Mouse (Mus musculus) kidney, postnatal 36 days (tissue): ENCODE results near the gene P2rx5.
A peak's percentile ranks its signal among the peaks of the same experiment; 100 is the strongest.

Experiments used
- DNase-seq, 2 experiments: peaks; one replicate each; pipeline ENCODE4 v3.0.0; 2021 to 2022; ENCODE audit warnings: mixed read lengths in 2 of 2

P2rx5 gene

GRCm38 (mm10) chr11:73176186-73176585 lies 16.0 kb downstream of the P2rx5 start:
- no peak for DNase-seq

GRCm38 (mm10) chr11:73176608-73177508 lies 16.6 kb downstream of the P2rx5 start, which contains the start of the genes Emc6 and Tax1bp3:
Gene Emc6, minus strand, starts transcription at chr11:73177037.
Gene Tax1bp3, plus strand, starts transcription at chr11:73177083.
- DNase-seq = peak; percentile 98

- peak; percentile 86 to 90 for DNase-seq
Measured at GRCm38 (mm10) chr11:73177509-73177875, 17.3 kb downstream of the P2rx5 start.

DNA sequence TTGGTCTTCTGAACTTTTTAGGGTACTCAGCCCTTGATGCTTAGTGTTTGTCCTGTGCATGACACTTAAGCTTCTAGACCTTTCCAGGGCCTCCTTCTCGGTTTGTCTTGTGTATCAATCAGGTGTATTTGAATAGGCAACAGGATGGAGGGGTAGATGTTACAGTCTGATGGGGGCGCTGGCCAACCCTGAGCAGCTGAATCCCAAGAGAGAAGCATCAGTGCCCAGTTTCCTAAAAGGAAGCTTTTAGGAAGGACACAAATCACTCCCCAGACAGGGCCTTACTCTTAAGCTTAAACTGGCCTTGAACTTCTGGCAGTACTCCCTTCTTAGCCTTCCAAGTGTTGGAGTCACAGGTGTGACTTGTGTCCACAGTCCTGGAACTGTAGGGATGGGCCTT lies 17.7 kb downstream of the P2rx5 start:
- DNase-seq = peak; percentile 26 to 34

DNA sequence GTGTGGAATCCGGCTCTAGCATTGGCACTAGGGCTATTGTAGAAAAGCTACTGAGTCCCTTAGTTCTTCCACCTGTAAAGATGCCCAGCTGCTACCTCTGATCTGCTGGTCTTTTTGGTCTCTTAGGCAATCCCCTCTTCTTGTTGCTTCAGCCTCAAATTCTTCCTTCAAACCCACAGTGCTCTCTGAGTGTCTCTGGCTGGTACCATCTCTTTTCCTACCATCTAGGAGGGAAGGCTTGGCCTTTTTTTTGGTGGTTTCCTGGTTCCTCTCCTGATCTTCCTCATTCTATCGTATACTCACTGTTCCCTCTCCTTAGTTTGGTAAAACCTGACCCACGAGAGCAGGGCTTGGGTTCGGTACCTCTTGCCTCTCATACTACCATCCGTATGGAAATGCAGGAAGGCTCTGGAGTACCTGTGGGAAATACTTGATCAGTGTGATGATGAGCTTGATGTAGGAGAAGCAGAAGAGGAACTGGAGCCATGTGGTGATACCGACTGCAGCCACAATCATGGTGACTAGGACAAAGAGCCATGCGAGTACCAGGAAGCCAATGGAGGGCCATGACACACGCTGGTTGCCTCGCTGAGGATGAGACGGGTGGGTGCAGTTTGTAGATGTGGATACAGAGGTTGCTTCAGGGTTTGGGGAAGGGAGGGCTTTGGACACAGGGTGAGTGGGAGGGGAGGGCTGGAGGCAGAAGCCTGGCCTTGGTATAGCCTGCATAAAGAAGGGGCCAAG lies 25.8 kb downstream of the P2rx5 start:
- DNase-seq = no peak

GRCm38 (mm10) chr11:73187231-73187630 lies 27.0 kb downstream of the P2rx5 start:
- DNase-seq = peak; percentile 62 to 66

- no peak for DNase-seq
Measured at GRCm38 (mm10) chr11:73193047-73193446, 32.8 kb downstream of the P2rx5 start.

GRCm38 (mm10) chr11:73194444-73194843 lies 34.2 kb downstream of the P2rx5 start:
- no peak for DNase-seq

DNA sequence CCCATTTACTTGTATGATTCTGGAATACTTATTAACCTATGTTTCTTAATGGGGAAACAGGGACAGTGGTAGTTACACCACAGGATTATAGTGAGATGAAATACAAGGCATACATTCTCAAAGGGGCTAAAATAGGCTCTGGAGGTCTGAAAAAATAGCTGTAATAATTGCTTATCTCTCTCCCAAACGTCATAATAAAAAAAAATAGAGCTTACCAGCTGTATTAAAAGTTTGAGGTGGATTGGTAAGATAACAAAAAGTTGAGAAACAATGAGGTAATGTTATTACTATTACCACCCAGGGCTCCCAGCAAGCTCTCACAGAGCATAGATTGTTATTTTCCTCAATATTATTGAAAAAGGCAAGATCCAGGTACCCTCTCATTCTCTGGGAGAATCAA lies 38.0 kb downstream of the P2rx5 start:
- DNase-seq = no peak

GRCm38 (mm10) chr11:73198603-73199229 lies 38.5 kb downstream of the P2rx5 start, which contains the start of gene Ctns:
Gene Ctns, minus strand, starts transcription at chr11:73199042.
- peak; percentile 86 to 92 for DNase-seq

- peak; percentile 96 to 98 for DNase-seq
Measured at GRCm38 (mm10) chr11:73199230-73199712, 39.0 kb downstream of the P2rx5 start, which contains the start of gene Shpk. Gene Shpk, plus strand, starts transcription at chr11:73199460.

- peak; percentile 53 to 58 for DNase-seq
Measured at GRCm38 (mm10) chr11:73199879-73200278, 39.7 kb downstream of the P2rx5 start.

DNA sequence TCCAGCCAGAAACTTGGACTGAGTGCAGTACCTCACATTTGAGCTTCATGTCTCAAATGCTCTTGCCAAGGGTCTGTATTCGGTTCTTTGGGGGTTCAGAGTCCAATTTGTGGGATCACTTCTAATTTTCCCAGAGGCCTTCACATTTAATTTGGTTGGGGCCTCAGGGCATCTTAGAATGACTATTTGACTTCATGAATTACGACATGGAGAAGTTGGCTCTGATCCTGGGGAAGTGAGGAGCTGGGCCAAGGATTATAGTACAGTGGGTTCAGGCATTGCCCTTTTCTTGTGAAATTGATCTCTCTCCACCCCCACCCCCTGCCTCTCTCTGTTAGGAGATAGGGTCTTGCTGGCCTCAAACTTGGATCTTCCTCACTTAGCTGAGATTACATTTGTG lies 40.8 kb downstream of the P2rx5 start:
- DNase-seq = peak; percentile 51 to 57

DNA sequence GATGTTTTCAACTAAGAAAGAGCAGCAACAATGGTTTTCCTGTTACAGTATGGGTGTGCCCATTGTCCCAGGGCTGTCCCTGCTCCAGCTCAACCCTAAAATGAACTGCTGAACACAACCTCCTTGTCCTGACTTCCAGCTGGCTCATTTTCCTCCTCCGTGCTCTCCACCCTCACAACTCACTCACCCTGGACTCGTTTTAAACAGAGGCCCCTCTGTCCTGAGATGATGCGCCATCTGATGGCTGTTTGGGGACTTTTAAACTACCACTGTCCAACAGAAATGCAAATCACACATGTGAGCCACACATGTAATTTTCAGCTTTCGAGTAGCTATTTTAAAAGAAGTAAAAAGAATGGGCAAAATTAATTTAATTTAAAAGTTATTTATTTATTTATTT lies 41.4 kb downstream of the P2rx5 start:
- no peak for DNase-seq

- no peak for DNase-seq
Measured at GRCm38 (mm10) chr11:73203895-73204294, 43.7 kb downstream of the P2rx5 start.

DNA sequence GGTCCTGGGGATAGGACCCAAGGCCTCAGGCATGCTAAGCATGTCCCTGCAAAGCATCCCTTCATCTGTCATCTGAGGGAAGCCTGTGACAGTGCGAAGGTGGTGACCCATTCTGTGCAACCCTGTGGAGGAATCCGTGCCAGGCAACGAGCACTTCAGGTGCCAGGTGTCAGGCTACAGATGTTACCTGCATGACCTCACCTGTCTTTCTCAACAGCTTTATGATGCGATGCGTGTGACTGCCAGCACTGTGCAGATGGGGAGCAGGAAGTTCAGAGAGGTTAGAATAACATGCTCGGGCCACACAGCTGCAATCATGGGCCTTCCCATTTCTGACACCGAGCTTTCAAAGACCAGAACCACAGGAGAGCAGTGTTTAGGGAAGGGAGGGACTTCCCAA lies 45.0 kb downstream of the P2rx5 start:
- no peak for DNase-seq

- peak in 1 of 2 experiments; percentile 50 for DNase-seq
Measured at GRCm38 (mm10) chr11:73207621-73208020, 47.4 kb downstream of the P2rx5 start.

GRCm38 (mm10) chr11:73213956-73214355 lies 53.7 kb downstream of the P2rx5 start:
- DNase-seq = no peak

GRCm38 (mm10) chr11:73219671-73220070 lies 59.5 kb downstream of the P2rx5 start:
- DNase-seq = no peak

- DNase-seq = no peak
Measured at GRCm38 (mm10) chr11:73220651-73221050, 60.4 kb downstream of the P2rx5 start.
